Mouse (Mus musculus) spleen, adult 2 months (tissue): ENCODE measurements around the gene 9330182L06Rik. TPM values are rescaled to one million over a fixed set of nuclear protein-coding genes. Genes with fewer than 3 reads are reported as not detected.

Experiments used
- DNase-seq, 2 experiments: peaks; one replicate each; pipeline versions ENCODE4 v3.0.0 to v3.0.0-alpha.2; 2012 to 2021; ENCODE audit warnings: low spot score in 2 of 2, low read depth in 1 of 2
- H3K27ac ChIP-seq: fragments of 200-500 bp; 2 replicates; pipeline ENCODE4 v1.5.1; 2012; ENCODE audit warnings: low read length, inconsistent platforms; ENCODE audit not compliant: insufficient read depth
- H3K27me3 ChIP-seq: fragments of 200-500 bp; 2 replicates; pipeline ENCODE4 v1.6.1; 2012; ENCODE audit warnings: mild to moderate bottlenecking, moderate library complexity, low read length, inconsistent platforms; ENCODE audit not compliant: control insufficient read depth, insufficient read depth
- H3K36me3 ChIP-seq: fragments of 200-500 bp; 2 replicates; pipeline ENCODE4 v1.6.1; 2012; ENCODE audit warnings: mild to moderate bottlenecking, low read length, inconsistent platforms; ENCODE audit not compliant: control insufficient read depth, insufficient read depth
- H3K4me1 ChIP-seq: fragments of 200-500 bp; 2 replicates; pipeline ENCODE4 v1.6.1; 2011; ENCODE audit warnings: inconsistent platforms; ENCODE audit not compliant: control insufficient read depth, insufficient read depth, insufficient read length
- H3K4me3 ChIP-seq: fragments of 200-500 bp; 2 replicates; pipeline ENCODE4 v1.5.1; 2011; ENCODE audit warnings: mild to moderate bottlenecking, inconsistent platforms; ENCODE audit not compliant: insufficient read depth, insufficient read length; ENCODE audit errors: extremely low read depth
- CTCF ChIP-seq: fragments of 200-500 bp; IDR thresholded peaks from 2 replicates; pipeline ENCODE4 v1.5.1; 2011; ENCODE audit warnings: mild to moderate bottlenecking, inconsistent platforms; ENCODE audit not compliant: insufficient read depth, insufficient read length, insufficient replicate concordance; ENCODE audit errors: extremely low read depth
- POLR2A ChIP-seq: fragments of 200-500 bp; IDR thresholded peaks from 2 replicates; pipeline ENCODE4 v1.6.1; 2011; ENCODE audit warnings: low read depth, low read length, inconsistent platforms
- WGBS: fragments of 180-500 bp; shearing (Covaris S2); methylation state at CpG from one replicate; pipeline ENCODE4 v1.1.7; 2018; 5-methylcytosine and 5-hydroxymethylcytosine counted together
- polyA plus RNA-seq: library from polyadenylated mRNA; depleted of rRNA; stranded (reverse); fragments of >200 nt; gene quantifications from 2 replicates; pipeline ENCODE4 v1.2.3, GENCODE M21; 2012; rRNA removed

9330182L06Rik gene
- polyA plus RNA-seq, 1 experiment, result 0.06 TPM

DNA sequence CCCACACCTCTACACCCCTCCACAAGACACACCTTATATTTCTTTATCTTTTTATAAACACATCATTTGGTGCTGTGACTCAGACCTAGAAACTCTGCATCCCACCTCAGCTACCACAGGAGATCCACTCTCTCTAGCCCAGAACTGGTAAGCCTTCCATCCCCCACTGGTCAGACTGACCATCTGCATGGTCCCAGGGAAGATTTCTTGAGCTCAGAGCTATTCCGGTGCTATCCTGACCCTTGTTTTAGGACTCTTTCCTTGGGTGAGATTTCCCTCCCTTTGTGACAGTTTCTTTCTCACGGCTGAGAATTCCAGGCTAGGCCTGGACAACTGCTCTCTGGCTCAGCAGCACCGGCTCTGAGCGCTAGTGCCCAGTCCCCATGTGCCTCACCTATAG is 231.3 kb downstream of the 9330182L06Rik start:
- 69% methylated on average over 4 of the region's 4 CpGs for WGBS
- no peaks in the 10 kb centered on the region for H3K36me3 ChIP-seq
- no peaks in the 10 kb centered on the region for H3K4me1 ChIP-seq
- DNase-seq, result no peak
- H3K27me3 ChIP-seq, result no peaks in the 10 kb centered on the region
- H3K27ac ChIP-seq, result no peak overlapping the region
- no peak overlapping the region for H3K4me3 ChIP-seq
- TF ChIP-seq CTCF, result no peak
- no peak for TF ChIP-seq POLR2A

DNA sequence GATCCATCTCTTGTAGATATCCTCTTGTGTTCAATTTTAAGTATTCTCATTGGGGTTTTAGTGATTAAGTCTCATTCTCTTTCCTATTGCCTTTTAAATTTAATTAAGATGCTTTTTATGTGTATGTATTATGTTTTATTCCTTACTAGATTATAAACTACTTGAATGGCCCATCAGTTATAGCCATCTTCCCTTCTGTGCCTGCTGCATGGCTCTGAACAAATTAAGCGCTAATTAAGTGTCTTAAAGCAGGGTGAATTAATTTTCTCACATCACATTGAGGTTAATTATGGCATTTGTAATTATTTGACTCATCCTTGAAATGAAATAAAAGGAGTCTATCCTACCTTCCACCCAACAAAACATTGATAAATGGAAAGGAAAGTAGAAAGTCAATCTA is 245.1 kb downstream of the 9330182L06Rik start:
- H3K36me3 ChIP-seq, result no peaks in the 10 kb centered on the region
- no peak overlapping the region for H3K27ac ChIP-seq
- TF ChIP-seq CTCF (no peak), POLR2A (no peak)
- WGBS, result 80% methylated on average over 1 of the region's 1 CpGs
- DNase-seq, result no peak
- no peak overlapping the region for H3K4me3 ChIP-seq
- H3K4me1 ChIP-seq, result no peaks in the 10 kb centered on the region
- no peaks in the 10 kb centered on the region for H3K27me3 ChIP-seq

- no peak for DNase-seq
- TF ChIP-seq CTCF, result no peak
- no peak for TF ChIP-seq POLR2A
- Histone ChIP-seq H3K36me3 (no peaks in the 10 kb centered on the region), H3K27me3 (no peaks in the 10 kb centered on the region), H3K4me1 (no peaks in the 10 kb centered on the region), H3K27ac (no peak overlapping the region), H3K4me3 (no peak overlapping the region)
- WGBS, result 72% methylated on average over 4 of the region's 4 CpGs
Measured at GRCm38 (mm10) chr5:9525507-9525906, 259.6 kb downstream of the 9330182L06Rik start.

Other genes with a start within 250 kb of the 9330182L06Rik start
- gene Tmem243, start 165.4 kb upstream of the 9330182L06Rik start, polyA plus RNA-seq, result 56.1 and 106 TPM in 2 replicates
- 8.0 and 9.0 TPM in 2 replicates for gene Dmtf1, start 104.3 kb upstream of the 9330182L06Rik start, polyA plus RNA-seq